Mouse (Mus musculus) left cerebral cortex, postnatal 10 days (tissue): ENCODE data around the gene Camk1g. TPM values are rescaled to one million over a fixed set of nuclear protein-coding genes. Genes with fewer than 3 reads are reported as not detected.

Source experiments
- DNase-seq, 2 experiments: peaks; one replicate each; pipeline ENCODE4 v3.0.0; 2021 to 2022; ENCODE audit warnings: low spot score in 2 of 2, mixed read lengths in 1 of 2; ENCODE audit errors: extremely low spot score in 1 of 2
- intact Hi-C: fragments of 180-260 bp; cut with DNase I; formaldehyde crosslinking; loops from one replicate; pipeline ENCODE4 v1.15.1; 2025
- total RNA-seq, 2 experiments: library from RNA; stranded (reverse); gene quantifications; 2 replicates each; pipeline ENCODE4 v1.2.3; 2021

Gene Camk1g
- total RNA-seq, 2 experiments from 2014 or later = 38.9 TPM

DNA sequence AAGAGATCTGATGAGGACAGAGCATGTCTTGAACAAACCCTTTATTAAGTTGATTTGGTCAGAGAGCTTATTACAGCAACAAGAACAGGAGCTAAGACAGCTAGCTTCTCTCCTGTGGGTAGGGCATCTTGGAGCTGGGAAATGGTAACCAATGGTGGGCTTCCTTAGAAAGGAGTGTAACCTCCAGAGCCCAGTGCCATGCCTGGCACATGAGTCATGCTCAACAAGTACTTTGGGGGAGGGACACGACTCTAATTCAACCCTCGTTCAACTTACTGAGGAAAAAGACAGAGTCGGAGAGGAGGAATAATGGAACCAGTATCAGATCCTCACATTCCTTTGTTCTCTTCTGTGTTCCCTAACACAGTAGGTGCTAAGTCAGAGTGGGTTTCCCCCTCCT is 50.4 kb downstream of the Camk1g start:
- intact Hi-C loops = no loop called here
- no peak for DNase-seq

DNA sequence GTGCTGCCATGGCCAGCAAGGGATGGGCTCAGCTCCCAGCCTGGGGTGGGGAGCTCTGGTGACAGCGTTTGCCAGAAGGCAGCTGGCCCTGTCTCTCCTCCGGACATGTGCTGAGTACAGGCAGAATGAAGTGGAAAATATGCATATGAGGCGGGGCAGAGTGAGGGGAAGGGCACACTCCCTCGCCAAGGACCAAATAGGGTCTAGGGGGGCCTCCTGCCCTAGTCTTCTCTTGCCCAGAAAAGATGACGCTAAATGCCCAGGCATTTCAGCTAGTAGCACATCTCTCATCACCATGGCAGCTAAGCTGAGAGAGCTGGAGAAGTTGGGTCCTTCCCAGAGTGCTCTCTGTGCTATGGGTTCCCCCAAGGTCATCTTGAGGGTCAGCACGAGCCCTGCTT is 52.9 kb downstream of the Camk1g start:
- intact Hi-C loops = no loop called here
- DNase-seq = peak; percentile 45 to 61

DNA sequence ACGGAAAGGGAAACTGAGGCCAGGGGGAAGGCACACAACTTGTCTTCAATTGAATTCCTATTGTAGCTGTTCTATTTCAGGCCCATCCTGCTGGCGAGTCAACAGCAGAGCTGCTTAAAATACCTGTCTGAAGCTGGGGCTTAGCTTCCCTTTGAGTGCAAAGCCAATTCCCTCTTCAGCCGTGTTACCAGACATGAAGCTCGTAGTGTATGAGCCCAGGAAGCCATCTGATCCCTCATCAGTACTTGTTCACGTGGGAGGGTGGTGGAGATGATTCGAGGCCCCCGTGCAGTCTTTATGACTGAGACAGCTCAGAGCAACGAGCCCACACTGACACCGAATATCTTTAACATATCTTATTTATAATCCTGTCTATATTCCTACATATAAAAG is 53.7 kb downstream of the Camk1g start:
- DNase-seq = no peak
- intact Hi-C loops = no loop called here

DNA sequence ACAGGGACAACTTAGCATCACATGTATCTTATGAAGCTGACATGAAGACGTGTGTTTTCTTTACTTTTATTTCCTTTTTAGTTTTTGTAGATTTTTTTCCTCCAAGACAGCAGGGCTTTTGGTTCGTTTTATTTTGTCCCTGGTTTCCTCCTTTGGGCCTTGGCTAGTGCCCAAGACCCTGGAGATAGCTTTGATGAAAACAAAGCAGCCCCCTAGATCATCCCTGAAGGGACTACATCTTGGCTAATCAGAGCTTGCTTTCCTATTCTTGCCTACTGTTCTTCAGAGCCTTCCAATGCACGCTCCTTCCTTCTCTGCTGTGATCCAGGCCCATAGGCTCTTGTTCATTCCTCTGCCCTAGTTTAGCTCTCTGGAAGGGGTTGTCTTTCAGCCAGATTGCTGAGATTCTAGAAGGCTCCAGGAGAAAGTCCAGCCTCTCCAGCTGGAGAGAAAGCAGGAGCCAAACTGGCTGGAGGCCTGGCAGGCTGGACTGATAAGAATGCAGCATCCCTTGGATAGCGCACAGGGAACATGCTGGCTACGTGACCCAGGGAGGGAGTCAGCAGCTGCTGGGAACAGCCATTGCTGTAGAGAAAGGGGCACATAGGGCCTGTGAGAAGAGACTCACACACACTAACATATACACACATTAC is 54.3 kb downstream of the Camk1g start:
- intact Hi-C loops = no loop called here
- peak; percentile 78 to 79 for DNase-seq

DNA sequence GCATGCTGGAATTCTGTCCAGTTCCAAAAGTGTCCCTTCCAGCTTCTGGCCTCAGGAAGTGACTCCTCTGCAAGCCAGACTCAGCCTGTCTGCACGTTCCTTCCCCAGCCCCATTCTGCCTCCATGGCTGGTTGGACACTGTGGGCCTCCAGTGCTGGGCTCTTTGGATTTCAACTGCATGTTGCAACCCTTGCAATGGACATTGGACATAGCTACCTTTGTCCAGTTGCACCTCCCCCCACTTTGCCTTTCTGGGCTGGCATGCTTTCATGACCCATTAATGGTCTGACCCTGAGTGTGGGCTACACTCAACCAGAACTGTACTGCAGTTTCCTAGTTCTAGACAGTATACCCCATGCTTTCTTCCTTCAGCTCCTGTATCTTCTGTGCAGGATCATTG is 58.5 kb downstream of the Camk1g start:
- intact Hi-C loops = no loop called here
- no peak for DNase-seq

DNA sequence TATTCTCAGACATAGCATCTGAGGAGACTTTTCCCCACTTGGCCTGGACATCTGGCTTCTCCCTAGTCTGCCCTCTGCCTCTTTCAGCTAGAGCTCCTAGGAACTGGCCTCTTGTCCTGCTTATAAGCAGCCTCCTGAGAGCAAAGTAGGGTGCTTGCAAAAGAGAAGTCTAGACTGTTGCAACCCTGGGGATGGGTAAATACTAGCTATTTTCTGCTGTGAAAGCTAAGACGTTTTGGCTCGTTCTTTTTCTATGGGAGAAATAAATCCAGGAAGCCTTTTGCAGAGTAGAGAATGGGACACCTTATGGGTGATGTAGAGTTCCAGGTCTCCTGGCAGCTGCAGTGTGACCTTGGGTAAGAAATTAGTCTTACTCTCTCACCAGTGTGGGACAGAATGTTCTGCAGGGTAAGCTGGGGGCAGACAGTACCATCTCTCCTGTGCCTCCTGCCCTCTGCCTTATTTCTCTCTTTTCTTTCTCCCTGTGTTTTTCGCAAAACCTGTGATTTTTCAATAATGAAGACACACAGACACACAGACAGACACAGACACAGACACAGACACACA is 59.5 kb downstream of the Camk1g start:
- no peak for DNase-seq
- intact Hi-C loops = no loop called here

DNA sequence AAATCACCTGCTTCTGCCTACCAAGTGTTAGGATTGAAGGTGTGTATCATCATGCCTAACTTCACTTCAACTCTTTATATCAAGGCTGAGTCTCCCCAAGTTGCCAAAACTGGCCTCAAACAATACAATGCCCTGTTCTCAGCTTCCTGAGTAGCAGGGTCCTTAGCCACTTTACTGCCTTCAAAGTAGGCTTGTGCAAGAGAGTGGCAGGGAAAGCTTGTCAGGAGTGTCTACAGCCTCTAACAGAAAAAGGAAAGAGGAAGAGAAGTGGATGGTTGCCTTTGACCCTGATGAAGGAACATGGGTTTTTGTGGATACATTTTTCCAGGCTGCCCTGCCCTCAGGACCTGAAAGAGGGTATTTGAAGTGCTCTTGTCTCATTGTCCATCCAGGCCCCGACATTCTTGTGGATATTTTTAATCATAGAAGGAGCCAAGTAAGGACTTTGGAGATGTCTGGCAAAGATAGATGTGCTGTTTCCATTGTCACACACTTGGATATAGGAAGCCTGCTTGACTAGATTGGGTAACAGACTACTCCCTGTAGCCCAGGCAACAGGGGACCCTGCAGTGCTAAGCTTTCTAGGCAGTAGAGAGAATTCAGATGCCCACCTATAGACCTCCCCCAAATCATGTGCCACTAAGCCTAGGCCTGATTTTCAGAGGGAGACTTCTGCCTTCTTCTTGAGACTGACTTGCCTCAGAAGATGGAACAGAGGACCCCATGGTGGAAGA is 60.1 kb downstream of the Camk1g start:
- intact Hi-C loops = no loop called here
- DNase-seq = no peak

DNA sequence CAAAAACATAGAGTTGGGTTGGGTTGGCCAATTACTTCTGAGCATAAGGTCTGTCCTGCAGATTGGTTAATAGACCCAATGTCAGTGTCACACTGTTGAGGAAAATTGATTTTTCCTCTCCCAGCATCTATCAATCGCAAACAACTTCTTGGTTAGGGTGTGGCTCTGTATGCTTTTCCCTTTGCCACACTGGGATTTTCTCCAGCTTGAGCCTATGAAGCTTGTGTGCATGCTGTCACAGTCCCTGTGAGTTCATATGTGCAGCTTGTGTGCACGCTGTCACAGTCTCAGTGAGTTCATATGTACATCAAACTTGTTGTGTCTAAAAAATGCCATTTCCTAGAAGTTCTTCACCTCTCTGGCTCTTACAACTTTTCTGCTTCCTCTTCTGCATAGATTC is 63.3 kb downstream of the Camk1g start:
- DNase-seq = no peak
- intact Hi-C loops = no loop called here

DNA sequence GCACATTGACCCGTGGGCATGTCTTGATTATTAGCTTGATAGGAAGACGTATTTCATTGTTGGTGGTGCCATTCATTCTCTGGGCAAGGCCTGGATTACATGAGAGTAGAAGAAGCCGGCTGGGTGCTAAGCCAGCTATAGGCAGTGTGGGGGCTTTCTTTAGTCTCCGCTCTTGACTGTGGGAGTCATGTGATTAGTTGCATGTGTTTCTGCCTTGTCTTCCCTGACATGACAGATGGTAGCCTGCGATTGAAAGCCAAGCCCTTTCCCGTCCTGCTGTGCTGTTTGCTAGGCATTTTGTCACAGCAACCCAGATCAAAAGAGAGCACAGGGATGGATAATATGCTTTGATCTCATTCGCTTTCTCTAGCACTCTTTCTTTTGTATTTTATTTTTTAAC is 64.7 kb downstream of the Camk1g start:
- intact Hi-C loops = no loop called here

DNA sequence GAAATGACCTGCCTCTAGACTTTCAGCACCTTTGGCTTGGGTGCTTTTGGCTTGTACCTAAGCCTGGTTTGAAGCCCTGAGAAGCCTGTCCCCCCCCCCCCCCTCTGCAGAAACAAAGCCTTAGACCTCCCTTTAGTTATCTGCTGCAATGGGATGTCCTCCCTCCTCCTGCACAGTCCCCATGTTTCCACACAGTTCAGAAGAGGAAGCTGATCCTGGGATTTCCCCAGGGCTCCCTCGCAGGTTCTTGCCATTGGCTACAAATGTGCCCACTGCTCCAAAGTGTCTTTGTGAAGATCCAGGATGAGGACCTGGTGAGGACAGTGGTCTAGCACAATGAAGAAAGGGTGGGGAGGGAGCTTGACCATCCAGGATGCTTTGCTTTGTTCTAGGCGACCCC is 67.0 kb downstream of the Camk1g start:
- DNase-seq = no peak

More for the DNA sequence above, 64.7 kb downstream of the Camk1g start:
- DNase-seq = no peak

DNA sequence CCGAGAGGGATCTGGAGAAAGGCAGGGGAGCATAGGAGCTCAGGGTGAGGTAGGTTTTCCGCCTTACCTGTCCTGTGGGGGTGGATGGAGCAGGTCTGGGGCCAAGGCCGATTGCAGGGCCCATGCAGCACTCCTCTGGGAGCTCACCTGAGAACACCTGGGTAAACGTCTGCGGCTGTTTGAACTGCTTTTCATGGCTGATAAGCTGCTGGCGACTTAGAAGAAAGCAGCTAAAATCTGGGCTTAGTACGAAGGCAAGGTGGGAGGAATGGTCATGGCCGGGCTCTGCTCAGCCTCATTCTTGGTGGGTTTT is 68.0 kb downstream of the Camk1g start:
- intact Hi-C loops = no loop called here
- DNase-seq = no peak

More for the DNA sequence above, 67.0 kb downstream of the Camk1g start:
- intact Hi-C loops = no loop called here

DNA sequence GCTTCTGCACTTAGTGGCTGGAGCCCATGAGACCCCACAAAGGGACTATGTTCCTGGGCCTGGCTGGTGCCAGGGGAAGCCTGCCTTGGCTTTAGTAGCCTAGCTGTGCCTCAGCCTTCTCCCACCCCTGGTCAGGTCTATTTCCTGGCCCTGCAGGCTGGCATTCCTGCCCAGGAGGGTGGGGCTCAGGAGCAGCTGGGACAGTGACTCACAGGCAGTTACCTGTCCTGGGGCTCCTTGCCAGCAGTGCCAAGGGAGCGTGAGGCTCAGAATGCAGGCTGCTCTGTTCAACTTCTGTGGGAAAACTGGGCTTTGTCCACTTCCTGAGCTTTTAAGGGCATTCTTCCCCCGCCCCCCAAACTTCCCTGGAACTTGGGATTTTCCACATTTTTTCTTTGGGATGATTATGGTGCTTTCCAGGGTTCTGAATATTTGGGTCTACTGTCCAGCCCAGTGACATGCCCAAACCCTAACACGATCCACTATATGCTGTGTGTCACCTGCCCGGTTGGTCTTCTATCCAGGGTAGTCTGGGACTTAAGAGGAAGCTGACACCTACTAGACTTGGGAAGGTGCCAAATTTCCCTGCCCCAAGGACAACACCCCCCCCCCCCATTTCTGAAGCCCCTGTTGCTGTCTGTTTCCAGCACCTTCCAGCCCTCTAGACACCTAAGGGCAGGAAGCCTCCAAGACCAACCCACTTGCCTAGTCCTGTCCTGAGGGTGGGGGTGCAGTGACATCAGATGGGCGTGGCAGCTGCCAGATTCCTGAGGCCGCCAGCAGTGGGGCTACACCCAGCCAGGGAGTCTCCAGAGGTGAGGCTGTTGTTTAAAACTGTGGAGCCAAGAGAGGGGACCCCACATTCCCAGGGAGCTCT is 68.6 kb downstream of the Camk1g start:
- intact Hi-C loops = no loop called here
- DNase-seq = no peak

DNA sequence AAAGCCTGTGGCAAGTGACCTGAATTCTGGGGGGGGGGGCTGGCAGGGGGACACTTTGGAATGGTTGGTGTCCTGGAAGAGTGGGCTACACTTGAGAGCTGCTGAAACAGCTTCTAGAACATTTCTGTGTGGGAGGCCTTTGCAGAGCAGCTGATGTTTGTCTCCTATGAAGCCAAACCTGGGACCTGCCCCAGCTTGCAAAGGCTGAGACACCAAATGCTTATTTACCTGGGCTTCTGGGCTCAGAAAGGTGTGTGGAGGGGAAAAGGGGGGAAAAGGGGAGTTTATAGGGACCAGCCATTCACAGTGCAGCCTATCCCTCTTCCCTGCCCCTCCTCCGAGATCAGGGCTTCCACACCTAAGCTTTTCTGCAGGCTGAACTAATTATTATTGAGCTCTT is 70.1 kb downstream of the Camk1g start:
- intact Hi-C loops = no loop called here
- DNase-seq = no peak

DNA sequence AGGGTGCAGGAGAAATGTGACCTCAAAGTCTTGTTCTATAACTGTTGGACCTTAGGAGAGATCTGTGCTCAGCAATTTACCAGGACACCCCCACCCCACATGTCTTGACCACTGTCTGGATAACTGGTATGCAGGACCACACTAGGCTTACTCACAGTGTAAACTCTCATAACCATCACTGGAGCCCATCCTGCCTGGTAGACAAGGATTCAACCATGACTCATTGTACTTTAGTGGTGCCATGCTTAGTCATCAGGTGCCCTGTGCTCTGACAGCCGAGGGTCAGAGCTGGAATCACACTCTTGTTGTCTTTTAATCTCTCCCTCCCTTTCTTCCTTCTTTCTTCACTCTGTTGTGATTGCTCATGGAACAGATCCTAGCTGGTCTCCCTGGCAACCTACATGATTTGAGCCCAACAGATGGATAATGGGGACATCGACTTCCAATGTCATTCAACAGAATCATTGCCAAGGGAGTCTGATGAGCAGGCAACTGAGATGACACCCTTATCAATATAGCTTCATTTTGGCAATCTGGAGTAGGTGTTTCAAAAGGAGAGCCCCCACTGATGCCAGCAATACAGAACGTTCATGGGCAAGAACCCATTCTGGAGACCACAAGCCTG is 71.8 kb downstream of the Camk1g start:
- intact Hi-C loops = no loop called here
- DNase-seq = no peak

Other genes with a start within 250 kb of the Camk1g start
- 10 to 100 TPM; 15.0 to 17.8 TPM for gene Diexf, start 240.0 kb downstream of the Camk1g start, total RNA-seq
- gene Irf6, start 217.2 kb downstream of the Camk1g start, total RNA-seq = 1 to 10 TPM; 1.8 to 2.8 TPM
- gene A130010J15Rik, start 202.3 kb downstream of the Camk1g start, total RNA-seq = 1 to 10 TPM; 4.6 to 5.4 TPM
- gene Traf3ip3, start 168.6 kb downstream of the Camk1g start, total RNA-seq = 1 to 10 TPM; 1.8 to 3.0 TPM
- gene Lamb3, start 162.6 kb downstream of the Camk1g start, total RNA-seq = 1 to 10 TPM; 1.4 to 2.1 TPM
- gene Hsd11b1, start 106.2 kb downstream of the Camk1g start, total RNA-seq = 10 to 100 TPM; 15.6 to 16.5 TPM
- gene G0s2, start 97.1 kb downstream of the Camk1g start, total RNA-seq = 1 to 10 TPM; 4.7 to 6.2 TPM